Mouse (Mus musculus) lung, adult 2 months (tissue): ENCODE data around the gene Fgf12.

Experiments used
- CTCF ChIP-seq: fragments of 200-500 bp; IDR thresholded peaks from 2 replicates; pipeline ENCODE4 v1.5.1; 2011; ENCODE audit warnings: mild to moderate bottlenecking, low read length, control low read depth; ENCODE audit not compliant: insufficient read depth
- POLR2A ChIP-seq: fragments of 200-500 bp; IDR thresholded peaks from 2 replicates; pipeline ENCODE4 v1.6.1; 2011; ENCODE audit warnings: low read depth, mild to moderate bottlenecking, control low read depth, low read length, borderline replicate concordance; ENCODE audit errors: extremely low read depth

- TF ChIP-seq POLR2A (no peak), CTCF (no peak)
Measured at GRCm38 (mm10) chr16:28444993-28445799, 307.7 kb downstream of the Fgf12 start.
